Mouse (Mus musculus) thymus, postnatal 4 days (tissue): Measurements from ENCODE around the gene Gm11937.

Experiments used
- DNase-seq: peaks from one replicate; pipeline ENCODE4 v3.0.0; 2021

Gene Gm11937

GRCm38 (mm10) chr11:99581051-99581450 is 28.9 kb downstream of the Gm11937 start:
- no peak for DNase-seq

DNA sequence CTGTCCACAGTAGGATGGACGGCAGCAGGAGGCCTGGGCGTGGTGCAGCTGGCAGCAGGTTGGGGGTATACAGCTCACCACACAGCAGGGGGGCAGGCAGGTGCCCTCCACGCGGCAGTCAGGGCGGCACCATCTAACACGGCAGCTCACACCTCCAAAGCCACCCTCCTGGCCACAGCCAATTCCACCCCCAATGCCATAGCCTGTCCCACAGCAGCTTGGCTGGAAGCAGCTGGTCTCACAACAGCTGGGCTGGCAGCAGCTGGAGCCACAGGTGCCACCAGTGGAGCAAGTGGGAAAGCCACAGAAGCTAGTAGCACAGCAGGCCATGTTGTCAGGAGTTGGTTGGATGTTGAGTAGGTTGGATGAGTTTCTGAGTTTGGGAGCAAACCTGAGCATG is 29.4 kb downstream of the Gm11937 start, which contains the start of gene Krtap1-5:
TSS of gene Krtap1-5 (minus strand) at position 381 of the 400 bp plus-strand sequence.
- no peak for DNase-seq

DNA sequence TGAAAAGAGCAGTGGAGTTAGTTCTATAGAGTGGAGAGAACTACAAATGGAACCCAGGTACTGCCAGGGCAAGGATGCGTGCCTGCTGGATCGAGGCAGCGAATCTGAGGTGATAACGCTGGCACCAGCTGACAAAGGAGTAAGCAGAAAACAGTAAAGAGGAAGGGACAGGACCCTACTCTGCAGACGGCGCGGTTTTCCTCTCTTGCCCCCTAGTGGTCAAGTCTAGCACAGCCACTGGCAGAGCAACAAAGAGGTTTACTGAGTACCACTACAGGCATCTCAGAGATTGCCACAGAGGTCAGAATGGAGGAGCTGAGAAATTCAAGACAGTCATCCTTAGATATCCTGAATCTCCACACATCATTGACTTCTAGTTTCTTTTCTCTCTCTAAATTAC is 35.9 kb downstream of the Gm11937 start:
- peak; percentile 78 for DNase-seq

GRCm38 (mm10) chr11:99573164-99573563 is 36.8 kb downstream of the Gm11937 start:
- no peak for DNase-seq

DNA sequence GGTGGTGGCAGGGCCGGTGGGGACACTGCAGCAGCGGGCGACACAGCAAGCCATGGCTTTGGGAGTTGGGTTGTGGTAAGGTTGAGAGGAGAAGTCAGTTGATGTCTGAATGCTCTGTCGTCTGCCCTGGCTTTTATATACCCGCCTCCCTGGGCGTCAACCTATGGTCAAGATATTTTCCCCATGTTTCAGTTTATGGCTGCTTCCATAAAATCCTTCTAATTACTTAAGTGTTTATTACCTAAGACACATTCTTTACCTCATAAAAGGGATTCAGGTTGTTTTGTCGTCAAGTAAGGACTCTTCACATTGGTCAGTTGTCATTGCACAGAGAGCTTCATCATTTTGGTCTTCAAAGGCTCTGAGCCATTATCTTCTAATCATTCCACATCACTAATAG is 43.5 kb downstream of the Gm11937 start, which contains the start of gene Krtap3-1:
TSS of gene Krtap3-1 (minus strand) at position 101 of the 400 bp plus-strand sequence.
- no peak for DNase-seq

GRCm38 (mm10) chr11:99562580-99562979 is 47.4 kb downstream of the Gm11937 start:
- DNase-seq, result no peak
